Mouse (Mus musculus): Measurements from ENCODE around the gene Smarcd1.
"Not testable (repeated sequence)": the region's sequence is repeated elsewhere in the genome, so short reads cannot be mapped to it uniquely, and the experiment has no call there.

Smarcd1 gene

DNA sequence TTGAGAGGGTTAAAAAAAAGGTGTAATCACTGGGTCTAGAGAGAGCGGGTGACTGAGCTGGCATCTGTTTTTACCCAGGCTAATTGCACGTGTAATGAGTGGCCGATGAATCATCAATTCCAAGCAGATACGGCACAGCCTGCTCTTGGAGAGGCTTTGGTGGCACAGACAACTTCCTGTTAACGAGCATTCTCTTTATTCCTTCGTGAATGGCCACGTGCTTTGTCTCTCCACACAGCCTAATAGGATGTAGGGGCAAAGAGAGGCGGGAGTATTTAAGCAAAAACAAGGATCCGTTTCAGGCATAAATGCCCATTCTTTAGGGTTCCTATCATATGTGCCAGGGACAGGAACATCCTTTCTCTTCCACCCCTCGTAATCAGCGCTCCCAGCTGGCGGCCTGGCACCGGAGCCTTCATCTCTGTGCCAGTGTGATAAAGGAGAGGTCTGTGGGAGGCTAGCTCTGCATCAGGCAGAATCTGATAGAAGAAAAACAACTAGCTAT lies 13.5 kb downstream of the Smarcd1 start:
- no peak for DNase-seq (ENCODE audit: low spot score)

GRCm38 (mm10) chr15:99715982-99716746 lies 14.2 kb downstream of the Smarcd1 start:
- peak; percentile 77 for DNase-seq (ENCODE audit: low spot score)

DNA sequence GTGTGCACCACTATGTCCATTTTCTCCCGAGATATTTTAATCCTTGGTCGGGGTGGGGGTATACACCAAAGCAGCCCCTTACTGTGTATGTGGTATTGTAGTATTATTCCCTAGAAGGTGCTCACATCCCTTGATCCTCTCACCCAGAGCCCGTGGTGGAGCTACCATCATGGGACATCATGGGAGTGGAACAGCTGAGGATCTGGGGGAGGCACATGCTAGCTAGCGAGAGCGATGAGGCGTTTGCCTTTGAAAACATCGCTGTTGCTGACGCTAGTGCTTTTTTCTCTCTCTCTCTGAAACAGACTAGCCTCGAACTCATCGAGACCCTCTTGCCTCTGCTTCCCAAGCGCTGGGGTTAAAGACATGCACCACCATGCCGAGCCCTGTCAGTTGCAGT lies 14.9 kb downstream of the Smarcd1 start:
- no peak for DNase-seq (ENCODE audit: low spot score)

DNA sequence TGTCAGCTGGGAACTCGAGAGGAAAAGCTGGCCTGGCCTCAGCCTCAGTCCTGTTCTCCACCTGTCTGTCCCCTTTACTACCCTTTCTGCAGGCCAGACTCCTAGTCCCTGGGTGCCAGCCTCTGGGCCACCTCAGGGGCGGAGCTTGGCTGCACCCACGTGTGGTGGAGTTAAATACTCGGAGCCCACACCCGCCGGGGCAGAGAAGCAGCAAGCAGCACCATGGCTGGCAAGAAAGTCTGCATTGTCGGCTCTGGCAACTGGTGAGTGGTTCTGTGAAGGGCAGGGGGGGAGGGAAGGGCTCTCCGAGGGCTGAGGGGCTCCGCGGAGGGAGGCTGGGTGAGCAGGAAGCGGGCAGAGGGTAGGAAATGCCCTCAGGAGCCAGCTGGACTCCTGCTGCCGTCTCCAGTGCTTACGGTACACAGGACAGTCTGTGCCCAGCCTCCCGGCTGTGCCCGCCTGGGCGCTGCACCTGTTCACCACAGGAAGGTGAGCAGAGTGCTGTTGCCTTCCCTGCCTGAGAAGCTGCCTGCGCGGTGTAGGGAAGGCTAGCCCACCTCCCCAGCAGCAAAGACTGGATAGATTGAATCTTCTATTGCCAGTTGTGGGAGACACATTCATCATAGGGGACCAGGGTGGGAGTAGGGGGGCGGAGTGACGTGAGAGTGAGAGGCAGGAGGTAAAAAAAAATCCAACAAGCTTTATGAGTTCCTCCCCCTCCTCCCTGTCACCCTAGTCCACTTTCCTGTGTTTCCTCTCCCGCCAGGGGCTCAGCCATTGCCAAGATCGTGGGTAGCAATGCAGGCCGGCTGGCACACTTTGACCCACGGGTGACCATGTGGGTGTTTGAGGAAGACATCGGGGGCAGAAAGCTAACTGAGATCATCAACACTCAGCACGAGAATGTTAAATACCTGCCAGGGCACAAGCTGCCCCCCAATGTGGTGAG lies 15.7 kb downstream of the Smarcd1 start, which contains the start of gene Gpd1:
TSS of gene Gpd1 (plus strand) at position 130 of the 949 bp plus-strand sequence.
- DNase-seq (ENCODE audit: low spot score) = no peak

DNA sequence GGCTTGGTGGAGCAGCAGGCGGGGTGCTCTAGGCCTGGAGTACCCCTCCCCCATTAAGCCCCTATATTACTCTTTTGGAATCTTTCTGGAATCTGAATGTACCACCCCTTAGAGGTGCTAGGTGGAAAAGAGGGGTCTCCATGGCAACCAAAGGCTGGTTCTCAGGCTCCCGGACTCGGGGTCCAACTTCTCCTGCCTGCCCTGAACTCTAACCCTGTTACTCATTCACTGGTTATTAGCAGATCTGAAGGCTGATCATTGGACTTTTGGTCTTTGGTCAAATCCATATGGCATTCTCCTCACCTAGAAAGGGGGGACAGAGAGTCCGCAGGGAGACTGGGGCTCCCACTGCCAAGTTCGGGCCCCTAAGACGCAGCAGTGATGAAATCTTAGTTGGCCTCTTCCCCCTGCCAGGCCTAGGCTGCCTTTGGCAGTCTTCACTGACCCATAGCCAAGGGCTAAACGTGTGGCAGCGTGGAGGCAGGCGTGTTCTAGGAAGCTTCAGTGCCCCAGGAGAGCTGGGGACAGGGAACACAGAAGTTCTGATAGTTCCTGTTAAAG lies 16.6 kb downstream of the Smarcd1 start:
- peak; percentile 73 for DNase-seq (ENCODE audit: low spot score)

- DNase-seq (ENCODE audit: low spot score) = no peak
These were observed 17.9 kb downstream of the Smarcd1 start for GRCm38 (mm10) chr15:99719865-99720264.

GRCm38 (mm10) chr15:99721921-99722743 lies 20.2 kb downstream of the Smarcd1 start:
- no peak for DNase-seq (ENCODE audit: low spot score)

GRCm38 (mm10) chr15:99723120-99723514 lies 21.2 kb downstream of the Smarcd1 start:
- DNase-seq (ENCODE audit: low spot score) = no peak

- peak; percentile 83 for DNase-seq (ENCODE audit: low spot score)
These were observed 21.8 kb downstream of the Smarcd1 start for GRCm38 (mm10) chr15:99723515-99724291.

DNA sequence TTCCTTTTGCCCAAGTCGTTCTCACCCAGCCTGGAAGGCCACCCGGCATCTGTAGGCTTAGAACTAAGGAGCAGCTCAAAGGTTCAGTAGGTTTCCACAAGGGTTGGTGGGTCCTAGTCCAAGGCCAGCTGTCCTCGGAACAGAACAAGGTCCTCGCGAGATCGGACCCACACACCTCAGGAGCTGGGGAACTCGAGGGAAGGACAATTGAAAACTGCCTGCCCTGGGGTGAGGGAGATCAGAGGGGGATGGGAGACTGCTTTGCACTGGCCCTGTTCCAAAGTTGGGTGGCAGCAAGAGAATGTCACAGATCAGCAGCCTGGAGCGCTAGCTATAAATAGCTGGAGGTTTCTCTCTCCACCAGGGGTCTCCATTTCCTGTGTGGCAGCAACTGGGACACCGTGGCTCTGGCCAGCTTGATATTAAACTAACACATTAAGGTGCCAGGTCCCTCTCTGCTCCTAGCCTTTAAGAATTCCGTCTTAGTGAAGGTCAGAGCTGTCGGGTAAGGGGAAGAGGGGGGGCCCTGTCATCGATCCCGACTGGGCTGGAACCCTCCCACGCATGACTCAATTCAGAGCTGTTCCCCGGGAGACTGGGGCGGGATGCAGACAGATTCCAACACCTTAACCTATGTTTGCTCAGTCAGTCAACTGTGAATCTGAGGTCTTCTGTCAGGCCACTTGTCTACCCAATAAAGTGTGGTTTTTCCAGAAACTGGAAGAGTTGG lies 22.5 kb downstream of the Smarcd1 start:
- peak; percentile 85 for DNase-seq (ENCODE audit: low spot score)

DNA sequence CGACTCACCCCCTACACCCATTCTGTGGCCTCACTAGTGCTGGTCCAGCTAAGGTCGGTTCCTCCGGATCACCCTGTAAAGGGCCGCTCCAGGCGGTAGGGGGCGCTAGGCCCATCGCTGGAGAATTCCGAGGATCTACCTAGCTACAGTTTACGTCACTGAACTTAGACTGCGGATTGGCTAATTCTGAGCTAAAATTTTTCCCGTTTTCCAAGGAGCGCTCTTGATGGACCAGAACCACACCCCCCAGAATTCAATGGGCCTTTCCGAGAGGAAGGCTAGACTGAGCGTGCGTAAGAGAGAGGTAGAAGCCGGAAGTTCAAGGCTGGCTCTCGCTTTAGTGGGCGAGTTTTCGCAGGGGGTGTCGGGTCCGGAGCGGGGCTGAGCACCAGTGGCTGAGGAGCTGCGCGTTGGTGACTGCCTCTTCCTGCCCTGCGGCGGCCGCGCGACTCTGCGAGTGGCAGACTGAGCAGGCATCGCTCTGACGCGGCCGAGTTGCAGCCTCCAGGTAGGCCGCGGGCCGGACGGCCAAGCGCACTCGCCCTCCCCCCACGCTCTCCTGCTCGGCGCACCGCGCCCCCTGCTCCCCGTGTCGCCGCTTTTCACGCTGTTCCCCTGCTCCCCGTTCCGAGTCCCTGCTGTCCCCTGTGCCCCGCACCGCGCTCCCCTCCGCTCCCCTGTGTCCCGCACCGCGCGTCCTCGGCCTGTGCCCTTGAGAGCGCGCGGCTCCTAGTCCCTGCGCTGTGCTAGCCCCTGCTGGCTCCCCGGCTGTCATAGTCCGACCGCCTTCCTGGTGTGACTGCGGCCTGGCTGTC lies 23.6 kb downstream of the Smarcd1 start, which contains the start of gene Cox14:
TSS of gene Cox14 (plus strand) at position 278 of the 815 bp plus-strand sequence.
- DNase-seq (ENCODE audit: low spot score) = peak; percentile 98

DNA sequence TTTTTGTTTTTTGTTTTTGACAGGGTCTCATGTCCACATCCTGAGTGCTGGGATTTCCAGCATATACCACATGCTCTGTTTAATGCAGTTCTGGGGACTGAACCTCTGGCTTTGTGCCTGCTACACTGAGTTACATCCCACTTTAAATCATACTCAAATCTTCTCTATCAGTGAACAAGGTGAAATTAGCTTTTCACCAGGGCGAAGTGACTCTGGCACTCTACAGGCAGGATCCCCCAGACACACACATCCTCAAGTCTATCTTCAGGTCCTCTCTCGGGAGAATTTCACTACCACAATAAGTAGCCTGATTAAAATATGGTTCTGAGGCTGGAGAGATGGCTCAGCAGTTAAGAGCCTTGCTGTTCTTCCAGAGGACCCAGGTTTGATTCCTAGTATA lies 24.6 kb downstream of the Smarcd1 start:
- DNase-seq (ENCODE audit: low spot score) = no peak

- DNase-seq (ENCODE audit: low spot score) = not testable (repeated sequence)
These were observed 25.1 kb downstream of the Smarcd1 start for GRCm38 (mm10) chr15:99727039-99727438.

GRCm38 (mm10) chr15:99727525-99727924 lies 25.6 kb downstream of the Smarcd1 start:
- no peak for DNase-seq (ENCODE audit: low spot score)

DNA sequence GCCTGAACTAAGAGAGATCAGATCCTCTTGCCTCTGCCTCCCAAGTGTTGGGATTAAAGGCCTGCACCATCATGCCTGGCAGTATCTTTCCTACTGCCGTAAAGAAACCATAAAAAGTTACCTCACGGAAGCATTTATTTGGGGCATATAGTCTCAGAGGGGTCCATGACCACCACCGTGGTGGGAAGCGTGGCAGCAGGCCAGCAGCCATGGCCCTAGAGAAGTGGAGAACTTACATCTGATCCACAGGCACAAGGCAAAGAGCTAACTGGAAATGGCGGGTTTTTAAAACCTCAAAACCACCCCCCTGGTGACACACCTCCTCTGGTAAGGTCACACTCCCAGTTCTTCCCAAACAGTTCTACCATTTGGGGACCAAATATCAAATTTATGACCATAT lies 26.3 kb downstream of the Smarcd1 start:
- DNase-seq (ENCODE audit: low spot score) = no peak

- no peak for DNase-seq (ENCODE audit: low spot score)
These were observed 27.3 kb downstream of the Smarcd1 start for GRCm38 (mm10) chr15:99729056-99729783.

DNA sequence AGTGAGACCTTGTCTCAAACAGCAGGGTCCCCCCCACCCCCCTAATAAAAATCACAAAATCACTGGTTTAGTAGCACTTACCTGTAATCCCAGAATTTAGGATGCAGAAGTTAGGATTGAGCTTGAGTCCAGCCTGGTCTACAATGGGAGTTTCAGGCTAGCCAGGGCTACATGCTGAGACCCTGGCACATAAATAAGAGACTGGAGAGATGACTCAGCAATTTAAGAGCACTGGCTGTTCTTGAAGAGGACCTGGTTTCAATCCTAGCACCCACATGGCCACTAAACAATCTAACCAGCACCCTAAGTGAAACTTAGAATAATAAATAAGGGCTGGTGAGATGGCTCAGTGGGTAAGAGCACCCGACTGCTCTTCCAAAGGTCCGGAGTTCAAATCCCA lies 29.2 kb downstream of the Smarcd1 start:
- DNase-seq (ENCODE audit: low spot score) = no peak

- no peak for DNase-seq (ENCODE audit: low spot score)
These were observed 29.7 kb downstream of the Smarcd1 start for GRCm38 (mm10) chr15:99731678-99732077.

Measured in yolk sac, embryonic 10.5 days (tissue).